Mouse (Mus musculus) cerebellum, adult 18-20 months (tissue): ENCODE data around the gene Acsm1.

ENCODE experiments used
- DNase-seq, 2 experiments: peaks; one replicate each; pipeline ENCODE4 v3.0.0; 2021

Acsm1 gene

DNA sequence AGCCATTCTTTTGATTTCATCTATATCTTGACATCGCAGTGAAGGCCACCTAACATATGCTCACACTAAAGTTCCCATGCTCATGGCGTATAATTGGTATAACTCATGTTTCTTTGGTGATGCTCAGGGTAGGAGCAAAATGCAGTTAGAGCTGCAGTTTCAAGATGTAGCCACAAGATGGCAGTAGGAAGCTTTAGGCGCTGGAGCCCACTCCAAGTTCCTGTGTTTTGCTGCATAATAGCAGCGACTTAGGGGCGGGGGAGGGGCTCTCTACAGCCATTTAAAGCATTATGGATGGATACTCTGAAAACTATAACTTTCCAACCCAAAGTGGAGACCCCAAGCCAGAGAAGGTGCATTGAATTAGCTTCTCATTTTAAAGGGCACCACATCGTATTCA, 66.6 kb downstream of the Acsm1 start:
- DNase-seq, result peak; percentile 3 to 13

DNA sequence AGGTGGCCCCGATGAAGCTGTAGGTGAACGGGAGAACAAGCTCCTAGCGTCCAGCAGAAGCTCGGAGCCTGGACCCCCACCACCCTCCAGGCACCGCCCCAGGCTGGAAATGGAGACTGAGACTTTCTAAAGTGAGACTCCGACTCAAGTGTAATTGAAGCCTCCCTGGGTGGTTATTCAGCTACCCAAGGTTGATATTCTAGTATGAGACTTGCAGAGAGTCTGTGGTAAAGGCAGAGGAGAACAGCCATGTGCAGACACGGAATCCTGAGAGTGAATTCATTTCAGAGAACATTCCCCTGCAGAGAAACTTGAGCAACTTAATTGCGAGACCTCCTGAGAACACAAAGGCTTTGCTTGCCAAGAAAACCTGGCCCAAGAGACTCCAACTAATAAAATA, 73.3 kb downstream of the Acsm1 start:
- no peak for DNase-seq

DNA sequence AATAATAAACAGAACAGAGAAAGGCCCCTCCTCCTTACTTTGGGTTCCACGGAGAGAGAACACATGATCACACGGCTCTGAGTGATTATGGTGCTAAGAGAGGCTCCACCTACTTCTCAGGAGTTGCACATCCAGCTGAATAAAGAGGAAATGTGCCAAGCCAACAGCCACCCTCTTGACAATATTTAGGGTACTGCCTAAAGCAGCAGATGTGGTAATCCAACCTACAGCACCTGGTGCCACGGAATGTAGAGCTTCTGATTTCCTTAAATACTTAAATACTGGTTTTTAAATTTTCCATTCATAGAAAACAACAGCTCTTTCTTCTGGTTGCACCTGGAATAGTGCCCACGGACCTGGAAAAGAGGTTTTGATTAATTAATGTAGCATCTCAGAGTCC, 75.9 kb downstream of the Acsm1 start:
- no peak for DNase-seq

DNA sequence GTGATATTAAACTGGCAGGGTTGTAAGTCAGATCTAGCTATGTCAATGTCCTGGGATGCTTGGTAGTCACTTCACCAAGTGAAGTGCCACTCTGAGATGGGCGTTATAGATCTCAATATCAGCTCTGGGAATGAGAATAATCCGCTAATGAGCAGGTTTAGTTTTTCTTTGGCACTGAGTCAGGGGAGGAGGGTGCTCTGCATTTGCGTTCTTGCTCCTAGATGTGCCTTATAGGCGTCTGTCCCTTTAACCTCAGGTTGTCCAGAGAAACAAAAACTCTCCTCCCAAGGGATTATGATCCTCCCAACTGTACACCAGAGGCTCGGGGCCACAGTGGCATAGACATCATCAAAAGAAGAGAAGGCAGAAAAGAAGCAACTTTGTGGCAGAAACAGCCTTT, 82.9 kb downstream of the Acsm1 start, which contains the start of gene Acsm4:
Gene Acsm4 (plus strand): TSS at position 301 of the 400 bp plus-strand sequence.
- no peak for DNase-seq

DNA sequence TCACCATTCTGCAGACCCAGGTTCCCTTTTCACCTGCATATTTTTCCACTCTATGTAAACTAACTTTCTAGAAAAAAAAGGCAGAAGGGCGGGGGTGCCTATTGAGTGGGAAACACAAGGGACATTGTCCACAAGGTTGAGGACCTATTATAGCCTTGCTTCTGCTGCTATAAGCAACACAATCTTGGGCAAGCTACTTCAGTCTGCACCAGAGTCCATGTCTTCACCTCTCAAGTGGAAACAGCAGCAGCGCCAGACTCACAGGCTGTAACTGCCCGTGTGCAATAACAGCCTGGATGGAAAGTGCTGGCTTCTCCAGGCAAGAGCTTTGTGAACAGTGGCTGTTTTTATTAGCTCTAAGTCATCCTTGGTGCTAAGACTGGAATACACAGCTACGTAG, 85.5 kb downstream of the Acsm1 start:
- no peak for DNase-seq

DNA sequence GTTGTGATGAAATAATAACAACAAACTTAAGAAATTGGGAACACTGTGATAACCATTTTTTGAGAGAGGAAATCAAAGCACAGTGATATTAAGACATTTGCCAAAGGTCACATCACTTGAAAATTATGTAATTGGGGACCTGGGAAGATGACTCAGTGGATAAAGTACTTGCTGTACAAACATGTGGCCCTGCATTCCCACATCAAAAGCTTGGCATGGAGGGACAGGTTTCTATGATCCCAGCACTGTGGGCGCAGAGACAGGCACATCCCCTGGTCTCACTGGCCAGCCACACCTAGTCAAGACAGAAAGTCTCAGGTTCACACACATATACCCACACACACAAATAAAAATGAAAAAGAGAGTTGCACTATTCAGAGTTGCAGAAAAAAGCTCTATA, 88.1 kb downstream of the Acsm1 start:
- no peak for DNase-seq
